Mouse (Mus musculus) G1E-ER4 (cell line): ENCODE measurements around the gene Zfp524. TPM values are rescaled to one million over a fixed set of nuclear protein-coding genes. Genes with fewer than 3 reads are reported as not detected.

Source experiments
- GATA1 ChIP-seq: IDR thresholded peaks from one replicate; pipeline ENCODE4 v1.8.0; 2012; ENCODE audit warnings: low read length, inconsistent platforms
- polyA plus RNA-seq: library from polyadenylated mRNA; stranded (reverse); fragments of >175 nt; gene quantifications from 2 replicates; pipeline ENCODE4 v1.2.3, GENCODE M21; 2012

Zfp524 gene
- polyA plus RNA-seq, 1 experiment: 56.5 TPM

DNA sequence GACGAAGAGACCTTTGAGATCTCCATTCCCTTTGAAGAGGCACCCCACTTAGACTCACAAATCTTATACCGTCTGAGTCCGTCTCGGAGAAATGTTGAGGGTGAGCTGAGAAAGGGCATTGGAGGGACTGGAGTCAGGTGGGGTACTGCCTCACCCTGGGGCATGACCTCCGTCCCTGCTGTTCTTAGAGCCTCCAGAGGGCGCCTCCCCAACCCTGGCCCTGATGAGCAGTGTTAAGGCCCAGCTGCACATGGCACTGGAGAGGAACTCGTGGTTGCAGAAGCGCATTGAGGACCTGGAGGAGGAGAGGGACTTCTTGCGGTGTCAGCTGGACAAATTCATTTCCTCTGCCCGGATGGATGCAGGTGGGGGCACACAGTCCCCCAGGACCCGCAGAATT, 43.6 kb downstream of the Zfp524 start:
- TF ChIP-seq GATA1: no peak

DNA sequence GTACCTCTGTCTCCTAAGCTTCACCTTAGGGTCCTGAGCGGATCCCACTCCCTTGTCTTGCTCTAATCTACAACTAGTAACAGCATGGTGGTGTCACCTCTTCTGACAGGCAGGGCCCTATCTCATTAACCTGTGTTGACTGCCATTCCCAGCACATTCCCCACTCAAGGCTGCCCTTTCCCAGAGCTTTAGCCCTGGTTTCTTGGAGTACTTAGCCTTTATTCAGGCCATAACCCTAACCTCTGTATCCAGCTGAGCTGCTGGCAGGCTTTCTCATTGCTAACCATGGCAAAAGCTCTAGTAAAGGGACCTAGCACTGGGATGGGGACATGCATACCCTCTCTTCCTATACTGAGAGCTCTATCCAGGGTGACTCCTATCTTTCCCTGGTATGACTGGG, 44.4 kb downstream of the Zfp524 start:
- TF ChIP-seq GATA1: no peak

DNA sequence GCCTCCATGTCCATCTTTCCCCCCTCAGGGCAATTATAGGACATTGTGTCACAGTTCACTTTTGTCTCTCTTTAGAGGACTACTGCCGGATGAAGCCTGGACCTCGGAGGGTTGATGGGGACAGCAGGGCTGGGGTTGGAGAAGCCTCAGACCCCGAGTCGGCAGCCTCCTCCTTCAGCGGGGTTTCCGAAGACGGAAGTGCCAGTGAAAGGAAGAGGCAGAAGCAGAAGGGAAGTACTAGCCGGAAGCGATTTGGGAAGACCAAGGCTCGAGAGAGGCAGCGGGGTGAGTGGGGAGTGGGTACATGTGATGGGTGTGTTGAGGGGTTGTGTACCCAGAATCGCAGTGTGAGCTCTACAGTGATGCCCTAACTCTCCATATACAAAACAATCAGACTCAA, 45.2 kb downstream of the Zfp524 start:
- TF ChIP-seq GATA1: no peak

DNA sequence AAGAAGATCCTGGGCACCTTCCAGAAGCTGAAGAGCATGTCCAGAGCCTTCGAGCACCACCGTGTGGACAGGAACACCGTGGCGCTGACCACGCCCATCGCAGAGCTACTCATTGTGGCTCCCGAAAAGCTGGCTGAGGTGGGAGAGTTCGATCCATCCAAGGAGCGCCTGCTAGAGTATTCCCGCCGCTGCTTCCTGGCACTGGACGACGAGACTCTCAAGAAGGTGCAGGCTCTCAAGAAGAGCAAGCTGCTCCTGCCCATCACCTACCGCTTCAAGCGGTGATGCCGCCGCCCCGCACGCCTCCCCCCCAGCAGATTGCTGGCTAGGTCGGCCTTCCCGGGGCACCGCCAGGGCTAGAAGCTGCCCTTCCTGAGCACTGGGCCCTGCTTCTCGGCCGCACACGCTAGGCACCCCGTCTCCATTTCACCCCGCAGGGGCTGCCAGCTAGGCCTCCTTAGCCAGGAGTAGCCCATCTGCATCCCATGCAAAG, 46.1 kb downstream of the Zfp524 start:
- TF ChIP-seq GATA1: no peak

DNA sequence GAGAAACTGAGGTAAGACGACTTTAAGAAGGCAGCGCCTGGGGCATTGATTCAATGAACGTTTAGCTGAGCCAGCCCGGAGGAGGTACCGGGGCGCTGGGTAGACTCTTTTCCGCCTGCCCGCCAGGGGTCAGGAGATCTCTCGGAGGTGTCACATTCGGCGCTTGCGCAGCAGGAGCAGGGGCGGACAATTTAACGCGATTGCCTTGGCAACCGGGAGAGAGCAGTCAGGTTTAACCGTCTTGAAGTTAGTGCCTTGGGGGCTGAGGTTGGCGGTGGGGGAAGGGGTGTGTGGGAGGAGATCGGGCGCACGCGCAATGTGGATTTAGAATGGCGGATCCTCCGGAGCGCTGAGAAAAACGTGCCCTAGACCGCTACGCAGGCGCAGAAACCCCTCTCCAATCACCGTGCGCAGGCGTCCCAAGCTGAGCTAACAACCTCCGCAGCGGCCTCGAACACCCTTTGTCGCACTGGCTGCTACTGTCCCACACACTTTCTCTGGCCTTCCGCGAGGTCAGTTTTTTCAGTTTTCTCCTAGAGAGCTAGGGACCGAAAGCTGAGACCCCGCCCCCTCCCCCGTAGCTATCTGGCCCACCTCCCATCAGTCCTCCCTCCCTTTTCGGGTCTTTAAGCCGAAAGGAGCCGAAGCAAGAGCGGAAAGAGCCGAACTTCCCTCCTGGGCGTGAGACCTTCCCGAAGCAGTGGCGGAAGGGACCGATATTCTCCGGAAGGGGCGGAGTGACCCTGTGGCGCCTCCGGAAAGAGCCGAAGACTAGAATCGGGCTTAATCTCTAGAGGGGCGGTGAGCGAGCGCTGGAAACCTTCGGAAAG, 46.9 kb downstream of the Zfp524 start:
- no peak for TF ChIP-seq GATA1

DNA sequence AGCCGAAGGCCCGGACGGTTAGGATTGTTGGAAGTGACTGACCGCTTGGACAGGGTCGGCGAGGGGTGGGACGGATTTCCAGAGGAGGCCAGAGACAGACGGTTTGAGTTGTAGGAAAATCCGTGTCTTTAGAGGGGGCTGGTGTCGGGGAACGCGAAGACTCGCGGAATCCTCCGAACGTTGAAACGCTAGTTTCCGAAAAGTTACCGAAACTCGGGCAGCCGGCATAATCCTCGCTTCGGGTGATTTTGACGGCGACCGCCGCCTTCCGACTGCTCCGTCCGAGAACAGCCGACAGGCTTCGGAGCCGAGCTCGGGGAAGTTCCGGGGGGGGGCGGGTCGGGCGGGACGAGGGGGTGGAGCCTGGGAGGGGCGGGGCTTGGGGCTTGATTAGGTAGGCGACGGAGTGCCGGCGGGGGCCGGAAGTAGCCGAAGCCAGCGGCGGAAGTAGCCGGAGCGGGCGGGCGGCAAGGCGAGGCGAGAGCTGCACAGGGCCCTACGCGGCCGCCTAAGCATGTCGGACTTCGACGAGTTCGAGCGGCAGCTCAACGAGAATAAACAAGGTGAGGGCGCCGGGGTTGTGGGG, 47.7 kb downstream of the Zfp524 start, which contains the start of gene U2af2:
U2af2 (plus strand) TSS at position 370 of the 586 bp plus-strand sequence.
- TF ChIP-seq GATA1: no peak

DNA sequence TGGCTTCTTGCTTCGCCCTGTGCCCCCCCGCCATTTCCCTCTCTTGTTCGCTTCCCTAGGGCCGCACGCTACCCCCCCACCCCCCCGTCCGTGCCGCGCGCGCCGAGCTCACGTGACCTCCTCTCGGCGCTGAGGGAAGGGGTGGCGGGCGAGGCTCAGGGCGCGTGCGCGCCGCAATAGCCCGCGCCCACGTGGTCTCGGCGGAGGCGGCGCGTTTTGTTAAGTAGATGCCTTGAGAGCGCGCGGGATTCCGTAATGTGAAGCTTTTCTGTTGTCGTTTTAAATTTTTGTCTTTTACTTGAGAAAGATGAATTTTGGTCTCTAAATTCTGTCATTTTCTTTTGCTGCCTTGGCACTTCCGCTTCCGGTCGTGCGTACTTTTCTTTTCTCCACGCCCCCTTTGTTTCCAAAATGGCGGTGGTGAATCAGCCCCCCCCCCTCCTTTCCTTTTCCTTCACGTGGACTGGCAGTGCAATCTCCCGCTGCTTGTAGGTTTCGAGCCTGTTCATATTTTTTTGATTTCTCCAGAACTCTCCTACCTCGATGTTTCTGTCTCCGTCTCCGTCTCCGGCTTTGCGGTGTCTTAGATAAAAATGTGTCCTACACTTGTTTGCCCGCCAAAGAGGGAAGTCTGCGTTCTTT, 48.3 kb downstream of the Zfp524 start:
- TF ChIP-seq GATA1: no peak

DNA sequence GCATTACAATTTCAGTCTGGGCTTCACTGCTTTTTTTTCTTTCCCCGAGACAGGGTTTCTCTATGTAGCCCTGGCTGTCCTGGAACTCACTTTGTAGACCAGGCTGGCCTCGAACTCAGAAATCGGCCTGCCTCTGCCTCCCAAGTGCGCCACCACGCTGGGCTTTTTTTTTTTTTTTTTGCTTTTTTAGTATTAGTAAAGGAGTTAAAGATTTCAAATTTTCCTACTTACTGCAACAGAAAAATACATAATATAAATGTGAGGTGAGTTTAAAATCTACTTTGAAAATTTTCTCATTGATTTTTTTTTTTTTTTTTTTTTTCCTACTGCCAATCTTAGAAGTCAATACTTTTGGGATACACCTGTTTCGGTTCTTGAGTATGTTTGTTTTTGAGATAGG, 50.7 kb downstream of the Zfp524 start:
- no peak for TF ChIP-seq GATA1

Other genes with a start within 250 kb of the Zfp524 start
- gene Fam71e2, start 243.1 kb upstream of the Zfp524 start, polyA plus RNA-seq: not detected in 2 replicates
- gene Il11, start 231.6 kb upstream of the Zfp524 start, polyA plus RNA-seq: 0.51 and 0.60 TPM in 2 replicates
- gene Tmem190, start 231.5 kb upstream of the Zfp524 start, polyA plus RNA-seq: 0.12 TPM in 1 of 2 replicates, not detected in the other
- gene Tmem238, start 224.8 kb upstream of the Zfp524 start, polyA plus RNA-seq: 128 and 187 TPM in 2 replicates
- 12,006 and 12,218 TPM in 2 replicates for gene Rpl28, start 221.5 kb upstream of the Zfp524 start, polyA plus RNA-seq
- gene Ube2s, start 201.8 kb upstream of the Zfp524 start, polyA plus RNA-seq: 434 and 528 TPM in 2 replicates
- gene Shisa7, start 169.7 kb upstream of the Zfp524 start, polyA plus RNA-seq: not detected in 2 replicates
- gene Isoc2b, start 144.2 kb upstream of the Zfp524 start, polyA plus RNA-seq: 11.3 and 13.0 TPM in 2 replicates
- gene Isoc2a, start 137.3 kb upstream of the Zfp524 start, polyA plus RNA-seq: 10.8 and 31.1 TPM in 2 replicates
- not detected in 2 replicates for gene Gm36210, start 107.9 kb upstream of the Zfp524 start, polyA plus RNA-seq
- gene Zfp628, start 99.2 kb upstream of the Zfp524 start, polyA plus RNA-seq: 57.2 and 60.0 TPM in 2 replicates
- 1.8 TPM in 2 replicates for gene Nat14, start 92.4 kb upstream of the Zfp524 start, polyA plus RNA-seq
- 0.05 TPM in 2 replicates for gene Ssc5d, start 88.6 kb upstream of the Zfp524 start, polyA plus RNA-seq
- not detected in 2 replicates for gene Sbk2, start 50.0 kb upstream of the Zfp524 start, polyA plus RNA-seq
- not detected in 2 replicates for gene Sbk3, start 43.2 kb upstream of the Zfp524 start, polyA plus RNA-seq
- gene Zfp579, start 18.3 kb upstream of the Zfp524 start, polyA plus RNA-seq: 0.04 and 0.05 TPM in 2 replicates
- gene Fiz1, start 282 bp downstream of the Zfp524 start, polyA plus RNA-seq: 91.3 and 107 TPM in 2 replicates
- gene Gm44973, start 1.1 kb downstream of the Zfp524 start, polyA plus RNA-seq: 15.3 TPM in 1 of 2 replicates, not detected in the other
- gene Zfp865, start 6.0 kb downstream of the Zfp524 start, polyA plus RNA-seq: 146 and 194 TPM in 2 replicates
- gene Ccdc106, start 6.1 kb downstream of the Zfp524 start, polyA plus RNA-seq: 0.64 and 0.82 TPM in 2 replicates
- not detected in 2 replicates for gene 4632433K11Rik, start 19.7 kb downstream of the Zfp524 start, polyA plus RNA-seq
- 2.9 and 3.1 TPM in 2 replicates for gene Zfp784, start 24.0 kb downstream of the Zfp524 start, polyA plus RNA-seq
- gene Zfp580, start 37.1 kb downstream of the Zfp524 start, polyA plus RNA-seq: 0.73 and 0.90 TPM in 2 replicates
- 496 and 534 TPM in 2 replicates for gene U2af2, start 47.7 kb downstream of the Zfp524 start, polyA plus RNA-seq
- gene Epn1, start 65.8 kb downstream of the Zfp524 start, polyA plus RNA-seq: 1,467 and 1,596 TPM in 2 replicates
- not detected in 2 replicates for gene Rfpl4, start 102.5 kb downstream of the Zfp524 start, polyA plus RNA-seq
- gene Rasl2-9, start 111.5 kb downstream of the Zfp524 start, polyA plus RNA-seq: 0.44 and 0.48 TPM in 2 replicates
- gene Vmn1r55, start 135.3 kb downstream of the Zfp524 start, polyA plus RNA-seq: not detected in 2 replicates
- gene Vmn1r56, start 182.3 kb downstream of the Zfp524 start, polyA plus RNA-seq: not detected in 2 replicates
- not detected in 2 replicates for gene Vmn1r57, start 204.1 kb downstream of the Zfp524 start, polyA plus RNA-seq